Mouse (Mus musculus) midbrain, postnatal 0 days (tissue): ENCODE measurements around the gene 1700001C02Rik. TPM values are rescaled to one million over a fixed set of nuclear protein-coding genes. Genes with fewer than 3 reads are reported as not detected.

ENCODE experiments used
- ATAC-seq: fragments of 200-750 bp; cut with Nextera tagmentation; 2 replicates; pipeline ENCODE4 v1.8.0; 2017; ENCODE audit warnings: moderate number of reproducible peaks, mild to moderate bottlenecking, moderate TSS enrichment, moderate library complexity; ENCODE audit not compliant: low FRiP score
- DNase-seq: peaks from one replicate; pipeline ENCODE4 v3.0.0-alpha.2; 2015; ENCODE audit warnings: low spot score
- H3K27ac ChIP-seq: fragments of 300-500 bp; sonication (generic); 2 replicates; pipeline ENCODE4 v1.5.1; 2014; ENCODE audit warnings: low read depth, mild to moderate bottlenecking, low read length, mixed read lengths
- H3K27me3 ChIP-seq: fragments of 300-500 bp; sonication (generic); 2 replicates; pipeline ENCODE4 v1.6.1; 2014; ENCODE audit warnings: low read length, control low read depth, mixed read lengths; ENCODE audit not compliant: insufficient read depth
- H3K36me3 ChIP-seq: fragments of 300-500 bp; sonication (generic); 2 replicates; pipeline ENCODE4 v1.6.1; 2014; ENCODE audit warnings: low read length, control low read depth, mixed read lengths; ENCODE audit not compliant: insufficient read depth
- H3K4me1 ChIP-seq: fragments of 300-500 bp; sonication (generic); 2 replicates; pipeline ENCODE4 v1.6.1; 2014; ENCODE audit warnings: mild to moderate bottlenecking, control low read depth, antibody characterized with exemption, low read length, mixed read lengths; ENCODE audit not compliant: insufficient read depth
- H3K4me2 ChIP-seq: fragments of 300-500 bp; sonication (generic); 2 replicates; pipeline ENCODE4 v1.6.1; 2014; ENCODE audit warnings: low read depth, mild to moderate bottlenecking, low read length, mixed read lengths; ENCODE audit not compliant: poor library complexity, severe bottlenecking
- H3K4me3 ChIP-seq: fragments of 300-500 bp; sonication (generic); 2 replicates; pipeline ENCODE4 v1.5.1; 2014; ENCODE audit warnings: low read depth, mild to moderate bottlenecking, low read length, moderate library complexity
- H3K9ac ChIP-seq: fragments of 300-500 bp; sonication (generic); replicated peaks from 2 replicates; pipeline ENCODE4 v1.6.1; 2014; ENCODE audit warnings: mild to moderate bottlenecking, low read length, moderate library complexity, mixed read lengths; ENCODE audit not compliant: poor library complexity, severe bottlenecking
- H3K9me3 ChIP-seq: fragments of 300-500 bp; sonication (generic); 2 replicates; pipeline ENCODE4 v1.6.1; 2016; ENCODE audit warnings: low read length, control low read depth
- CTCF ChIP-seq: IDR thresholded peaks from 2 replicates; pipeline ENCODE4 v1.5.1; 2016; ENCODE audit warnings: antibody characterized with exemption, mild to moderate bottlenecking
- WGBS: fragments of 180-500 bp; shearing (Covaris S2); extraction: QIAGEN DNeasy Blood & Tissue Kit; methylation state at CpG from one replicate; pipeline ENCODE4 v1.1.7; 2014; 5-methylcytosine and 5-hydroxymethylcytosine counted together
- polyA plus RNA-seq: library from polyadenylated mRNA; unstranded; fragments of >200 nt; fragmentation: Nextera tagmentation; extraction: Ambion mirVana; gene quantifications from 2 replicates; pipeline ENCODE4 v1.2.1, GENCODE M21; 2015
- total RNA-seq: library from RNA; depleted of rRNA; stranded (reverse); fragments of >200 nt; gene quantifications from 2 replicates; pipeline ENCODE4 v1.2.3, GENCODE M21; 2014; rRNA removed

1700001C02Rik gene
- total RNA-seq (1.4 and 1.6 TPM in 2 replicates), polyA plus RNA-seq (2.9 and 3.4 TPM in 2 replicates)

DNA sequence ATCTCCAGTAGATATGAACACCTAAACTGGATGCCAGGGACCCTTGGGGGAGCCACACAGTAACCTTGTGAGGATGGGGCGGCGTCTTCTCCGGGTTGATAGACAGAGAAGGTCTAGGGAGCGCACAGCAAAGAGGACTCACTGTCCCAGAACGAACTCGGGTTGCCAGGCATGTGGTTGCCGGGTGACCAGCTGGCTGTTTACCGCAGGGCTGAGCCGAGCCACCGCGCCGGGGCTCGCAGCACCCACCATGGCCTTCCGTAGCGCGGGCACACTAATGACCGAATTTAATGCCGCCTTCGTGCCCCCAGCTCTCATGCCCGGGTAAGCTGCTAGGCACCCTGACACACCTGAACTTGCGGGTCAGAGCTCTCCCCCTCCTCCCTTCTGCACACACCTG lies at the start of gene 1700001C02Rik:
Gene 1700001C02Rik (plus strand): TSS at position 187 of the 400 bp plus-strand sequence.
- H3K36me3 ChIP-seq = no peaks in the 10 kb centered on the region
- no peak within 1 kb of the TSS for H3K27ac ChIP-seq
- peaks cover 15% of the 10 kb centered on the region for H3K4me1 ChIP-seq
- peak within 1 kb of the TSS; percentile 53 for H3K4me2 ChIP-seq
- H3K9ac ChIP-seq = no peak within 1 kb of the TSS
- 15% methylated on average over 21 of the region's 21 CpGs for WGBS
- H3K4me3 ChIP-seq = peak within 1 kb of the TSS; percentile 25; the same call in 1 of the 2 replicates
- no peaks in the 10 kb centered on the region for H3K9me3 ChIP-seq
- ATAC-seq (no peak), DNase-seq (peak; percentile 58)
- TF ChIP-seq CTCF = no peak
- H3K27me3 ChIP-seq = 0 out of 2 replicates have a peak, but pooled peaks cover 5% of the 10 kb centered on the region

DNA sequence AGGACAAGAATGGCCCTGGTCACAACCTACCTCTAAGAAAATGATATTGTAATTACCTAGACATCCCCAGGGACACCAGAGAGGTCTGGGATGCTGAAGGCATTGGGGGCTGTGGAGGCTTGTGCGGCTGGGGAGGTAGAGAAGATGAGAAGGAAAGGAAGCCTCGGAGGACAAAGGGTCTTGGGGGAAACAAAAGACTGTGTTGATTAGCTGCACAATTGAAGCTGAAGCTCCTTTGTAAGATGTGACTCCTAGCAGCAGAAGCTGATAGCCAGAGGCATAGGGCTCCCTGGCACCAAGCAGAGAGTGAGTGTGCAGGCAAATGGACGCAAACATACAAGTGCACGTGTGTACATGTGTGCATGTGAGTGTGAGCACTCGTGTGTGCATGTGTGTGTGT lies 49.2 kb upstream of the 1700001C02Rik start:
- peaks cover 4% of the 10 kb centered on the region; the same call in 1 of the 2 replicates for H3K4me1 ChIP-seq
- DNase-seq (peak; percentile 4), ATAC-seq (no peak)
- WGBS = 28% methylated on average over 5 of the region's 5 CpGs
- H3K27ac ChIP-seq = no peak overlapping the region
- no peak overlapping the region for H3K9ac ChIP-seq
- H3K27me3 ChIP-seq = no peaks in the 10 kb centered on the region
- H3K4me3 ChIP-seq = no peak overlapping the region
- TF ChIP-seq CTCF = no peak
- no peaks in the 10 kb centered on the region for H3K36me3 ChIP-seq
- H3K4me2 ChIP-seq = no peak overlapping the region
- no peaks in the 10 kb centered on the region for H3K9me3 ChIP-seq

DNA sequence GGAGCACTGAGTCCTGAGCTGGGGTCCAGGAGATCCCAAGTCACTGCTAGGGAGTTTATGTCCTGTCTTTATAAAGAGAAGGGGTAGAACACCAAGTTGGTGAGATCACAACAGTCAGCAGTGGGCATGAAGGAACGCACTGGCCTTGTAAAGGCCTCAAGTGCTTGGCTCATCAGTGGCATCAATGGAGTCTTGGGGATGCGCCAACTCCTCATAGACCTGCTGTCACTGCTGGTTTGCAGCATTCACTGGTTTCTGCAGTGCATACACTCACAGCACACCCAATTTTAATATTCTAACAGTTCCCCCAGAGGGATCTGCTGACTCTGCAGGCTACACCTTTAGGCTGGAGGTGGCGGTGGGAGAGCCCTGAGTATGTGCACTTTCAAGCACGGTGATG lies 42.7 kb upstream of the 1700001C02Rik start:
- H3K9ac ChIP-seq = no peak overlapping the region
- TF ChIP-seq CTCF = no peak
- no peak overlapping the region for H3K4me2 ChIP-seq
- H3K4me1 ChIP-seq = peaks cover 2% of the 10 kb centered on the region; the same call in 1 of the 2 replicates
- H3K9me3 ChIP-seq = no peaks in the 10 kb centered on the region
- no peak for DNase-seq
- no peak overlapping the region for H3K4me3 ChIP-seq
- 66% methylated on average over 4 of the region's 4 CpGs for WGBS
- H3K27ac ChIP-seq = no peak overlapping the region
- H3K36me3 ChIP-seq = no peaks in the 10 kb centered on the region
- H3K27me3 ChIP-seq = no peaks in the 10 kb centered on the region
- ATAC-seq = no peak

DNA sequence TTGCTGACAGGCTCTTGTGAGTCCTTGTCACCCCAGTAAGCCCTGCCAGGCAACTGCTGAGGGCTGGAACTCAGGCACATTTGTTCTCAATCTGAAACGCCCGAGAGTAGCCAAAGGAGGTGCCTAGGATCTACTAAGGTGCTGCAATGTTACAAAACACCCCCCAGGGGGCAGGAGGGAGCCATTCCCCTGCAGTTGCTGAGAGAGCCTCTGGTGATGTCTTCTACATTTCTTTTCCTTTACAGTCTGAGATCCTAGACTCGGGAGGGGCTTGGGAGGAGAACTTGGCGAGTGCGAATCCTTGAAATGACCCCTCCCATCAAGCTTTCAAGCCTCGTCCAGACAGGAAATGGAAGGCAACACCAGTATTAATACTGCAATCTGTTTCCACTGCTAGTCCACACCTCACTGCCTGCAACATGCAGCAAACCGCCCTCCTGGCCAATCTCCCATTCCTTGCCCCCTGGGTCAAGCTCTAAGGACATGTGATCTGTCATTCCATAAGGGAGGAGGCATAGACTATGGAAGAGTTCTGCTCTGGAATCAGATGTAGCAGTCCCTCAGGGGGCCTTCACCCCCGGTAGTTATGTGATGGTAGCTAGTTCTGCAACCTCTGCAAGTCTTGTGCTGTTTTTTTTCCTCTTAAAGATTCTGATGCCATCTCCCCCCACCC lies 42.1 kb upstream of the 1700001C02Rik start:
- H3K27ac ChIP-seq = no peak overlapping the region
- H3K4me2 ChIP-seq = no peak overlapping the region
- no peaks in the 10 kb centered on the region for H3K27me3 ChIP-seq
- no peak overlapping the region for H3K4me3 ChIP-seq
- peak; percentile 81 for DNase-seq
- H3K9ac ChIP-seq = no peak overlapping the region
- H3K4me1 ChIP-seq = peaks cover 2% of the 10 kb centered on the region; the same call in 1 of the 2 replicates
- WGBS = 30% methylated on average over 8 of the region's 8 CpGs
- ATAC-seq = peak; percentile 58; the same call in 1 of the 2 replicates
- no peaks in the 10 kb centered on the region for H3K9me3 ChIP-seq
- TF ChIP-seq CTCF = peak; percentile 83
- H3K36me3 ChIP-seq = no peaks in the 10 kb centered on the region

DNA sequence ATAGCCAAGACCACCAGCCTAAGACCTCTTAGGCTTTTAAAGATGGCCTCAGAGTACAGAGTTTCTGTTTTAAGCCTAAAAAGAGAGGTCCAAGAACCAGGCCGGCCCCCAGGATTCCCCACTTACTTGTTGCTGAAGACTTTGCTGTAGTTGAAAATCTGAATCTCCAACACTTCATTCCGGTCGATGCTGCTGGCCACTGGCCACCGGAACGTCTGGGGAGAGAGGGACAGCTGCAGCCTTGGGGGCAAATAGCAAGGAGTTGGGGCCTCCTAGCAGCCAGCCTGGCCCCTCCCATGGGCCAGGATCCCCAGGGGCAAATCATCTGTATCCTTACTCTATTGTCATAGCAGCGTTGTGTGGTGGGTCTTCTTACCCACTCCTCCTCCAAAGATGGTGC lies 38.4 kb upstream of the 1700001C02Rik start:
- WGBS = 91% methylated on average over 6 of the region's 6 CpGs
- ATAC-seq (no peak), DNase-seq (no peak)
- H3K9ac ChIP-seq = no peak overlapping the region
- no peaks in the 10 kb centered on the region for H3K27me3 ChIP-seq
- H3K4me1 ChIP-seq = peaks cover 2% of the 10 kb centered on the region; the same call in 1 of the 2 replicates
- H3K36me3 ChIP-seq = no peaks in the 10 kb centered on the region
- no peaks in the 10 kb centered on the region for H3K9me3 ChIP-seq
- TF ChIP-seq CTCF = no peak
- H3K4me3 ChIP-seq = no peak overlapping the region
- H3K27ac ChIP-seq = no peak overlapping the region
- no peak overlapping the region for H3K4me2 ChIP-seq

DNA sequence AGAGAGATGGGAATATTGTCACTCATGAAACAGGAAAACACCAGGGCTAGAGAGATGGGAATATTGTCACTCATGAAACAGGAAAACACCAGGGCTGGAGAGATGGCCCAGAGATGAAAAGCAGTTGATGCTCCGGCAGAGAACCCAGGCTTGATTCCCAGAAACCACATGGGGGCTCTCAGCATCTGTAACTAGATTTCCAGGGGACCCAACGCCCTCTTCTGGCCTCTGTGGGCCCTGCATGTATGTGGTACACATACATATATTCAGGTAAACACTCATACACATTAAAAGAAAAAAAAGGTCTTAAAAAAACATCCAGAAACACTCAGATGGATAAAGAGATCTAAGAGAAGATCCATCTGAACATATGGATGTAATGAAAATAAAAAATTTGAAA lies 26.9 kb upstream of the 1700001C02Rik start:
- ATAC-seq (no peak), DNase-seq (no peak)
- Histone ChIP-seq H3K4me3 (no peak overlapping the region), H3K9ac (no peak overlapping the region), H3K27me3 (no peaks in the 10 kb centered on the region), H3K4me2 (no peak overlapping the region), H3K27ac (no peak overlapping the region), H3K4me1 (no peaks in the 10 kb centered on the region), H3K9me3 (no peaks in the 10 kb centered on the region), H3K36me3 (no peaks in the 10 kb centered on the region)
- WGBS = 43% methylated on average over 2 of the region's 2 CpGs
- no peak for TF ChIP-seq CTCF
